Mouse (Mus musculus): ENCODE data around the gene 1700020N01Rik.

The 1700020N01Rik gene

GRCm38 (mm10) chr10:21592896-21593380 is at the start of gene 1700020N01Rik:
TSS of gene 1700020N01Rik (plus strand) at chr10:21593145.
- DNase-seq, result no peak

DNA sequence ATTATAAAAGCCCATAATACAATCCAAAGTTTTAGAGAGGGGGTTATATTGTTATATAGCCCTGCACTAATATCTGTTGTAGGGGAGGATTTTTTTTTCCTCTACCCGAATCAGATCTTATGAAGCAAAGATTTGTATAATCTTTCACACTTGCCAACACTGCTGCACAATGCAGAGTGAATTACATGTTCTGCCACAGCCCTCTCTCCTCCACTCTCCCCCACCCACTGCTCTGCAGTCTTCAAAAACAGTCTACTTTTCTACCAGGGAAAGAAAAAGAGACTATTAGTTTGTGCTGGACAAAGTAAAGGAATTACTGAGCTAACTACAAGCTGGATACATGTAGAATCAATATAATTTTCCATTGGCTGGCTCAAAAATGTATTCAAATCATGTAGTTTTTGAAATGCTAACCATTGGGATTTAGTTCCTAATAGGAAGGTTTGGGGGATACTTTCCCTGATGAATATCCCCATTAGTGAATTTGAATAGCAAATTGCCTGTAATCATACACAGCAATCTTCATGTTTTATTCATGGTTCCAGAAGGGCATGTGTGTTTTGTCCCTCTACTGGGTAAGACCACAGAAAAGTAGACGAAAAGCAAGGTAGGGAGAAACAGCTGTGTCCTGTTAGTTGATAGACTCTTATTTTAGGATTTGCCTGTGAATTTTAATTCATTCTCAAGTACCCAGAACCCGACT is 49.2 kb upstream of the 1700020N01Rik start:
- no peak for DNase-seq

GRCm38 (mm10) chr10:21544721-21545120 is 48.2 kb upstream of the 1700020N01Rik start:
- DNase-seq, result no peak

DNA sequence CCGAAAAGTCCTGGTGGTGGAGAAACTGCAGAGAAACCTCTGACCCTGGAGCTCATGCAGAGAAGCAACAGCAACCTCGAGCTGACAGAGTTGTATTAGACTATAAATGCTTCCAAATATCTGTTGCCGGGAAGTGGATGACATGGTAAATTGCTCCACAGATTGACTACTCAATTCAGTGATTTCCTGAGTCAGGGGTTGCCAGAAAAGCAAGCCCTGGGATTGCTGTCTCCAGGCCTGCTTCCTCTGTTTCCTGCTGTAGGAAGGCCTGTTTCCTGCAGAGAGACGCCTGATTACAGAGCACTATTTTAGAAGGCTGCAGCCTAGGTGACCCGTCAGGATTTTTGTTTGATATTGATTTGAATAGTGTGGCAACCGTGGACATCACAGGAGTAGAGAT is 47.5 kb upstream of the 1700020N01Rik start:
- DNase-seq, result no peak

- DNase-seq, result no peak
These were observed 44.0 kb upstream of the 1700020N01Rik start for GRCm38 (mm10) chr10:21548871-21549505.

GRCm38 (mm10) chr10:21552967-21553682 is 39.8 kb upstream of the 1700020N01Rik start:
- no peak for DNase-seq

DNA sequence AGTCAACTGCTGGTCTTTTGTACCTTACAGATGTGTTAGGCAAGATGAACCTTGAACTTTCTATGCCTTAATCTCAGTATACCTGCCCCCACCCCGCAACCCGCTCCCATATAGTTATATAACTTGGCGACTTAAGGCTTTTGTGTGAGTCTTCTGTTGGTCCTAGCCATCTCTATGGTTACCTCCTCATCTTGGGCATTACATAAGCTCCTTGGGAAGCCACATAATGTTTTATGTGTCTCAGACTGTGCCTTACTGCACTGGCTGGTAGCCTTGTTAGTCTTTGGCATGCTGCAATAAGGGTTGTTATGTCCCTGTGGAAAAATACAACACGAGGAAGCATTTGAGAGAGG is 39.3 kb upstream of the 1700020N01Rik start:
- DNase-seq, result no peak

DNA sequence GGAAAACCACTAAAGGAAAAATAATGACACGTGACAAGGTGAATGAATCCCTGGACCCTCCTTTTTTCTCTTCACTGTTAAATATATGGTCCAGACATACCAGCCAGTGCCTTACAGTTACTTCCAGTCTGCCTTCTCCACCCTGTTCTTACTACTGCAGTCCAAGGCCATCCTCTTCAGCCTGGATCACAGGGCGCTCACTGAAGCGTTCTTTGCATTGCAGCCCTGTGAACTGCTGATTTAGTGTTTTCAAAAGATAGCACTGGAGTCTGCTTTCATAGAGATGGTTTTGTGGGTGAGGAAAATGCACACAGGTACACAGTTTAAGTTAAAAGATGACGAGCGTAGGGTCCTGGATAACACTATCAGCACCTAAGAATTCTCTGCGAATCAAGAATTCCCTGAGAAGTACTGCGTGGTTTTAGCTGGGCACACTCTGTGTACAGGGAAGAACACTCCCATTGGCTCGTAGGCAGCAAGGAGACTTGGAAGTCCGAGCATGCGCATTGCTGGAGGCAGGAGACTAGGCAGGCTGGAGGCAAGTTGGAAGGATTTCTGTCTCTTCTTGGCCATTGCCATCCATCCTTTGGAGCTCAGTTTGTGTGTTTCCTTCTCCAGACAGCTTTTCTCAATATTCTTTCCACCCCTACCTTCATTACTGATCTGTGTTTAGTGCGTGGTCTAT is 37.9 kb upstream of the 1700020N01Rik start:
- no peak for DNase-seq

- no peak for DNase-seq
These were observed 33.2 kb upstream of the 1700020N01Rik start for GRCm38 (mm10) chr10:21559769-21560168.

DNA sequence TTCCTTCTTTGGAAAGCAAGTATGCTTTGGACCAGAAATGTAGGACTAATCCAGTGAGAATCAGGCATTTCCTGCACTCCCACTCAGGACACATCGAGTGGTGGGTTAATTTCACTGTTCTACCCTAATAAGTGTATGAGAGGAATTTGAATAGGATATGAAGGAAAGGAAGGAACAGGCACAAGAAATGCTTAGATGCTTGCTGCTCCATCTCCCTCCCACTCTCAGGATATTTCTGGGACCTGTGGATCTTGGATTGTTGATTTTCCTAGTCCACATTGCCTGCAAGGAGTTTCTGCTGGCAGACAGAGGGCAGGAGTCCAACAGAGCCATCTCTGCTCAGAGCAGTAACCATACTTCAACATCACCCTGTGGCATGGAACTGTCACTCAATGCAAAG is 31.8 kb upstream of the 1700020N01Rik start:
- no peak for DNase-seq

- DNase-seq, result no peak
These were observed 29.5 kb upstream of the 1700020N01Rik start for GRCm38 (mm10) chr10:21563446-21563845.

DNA sequence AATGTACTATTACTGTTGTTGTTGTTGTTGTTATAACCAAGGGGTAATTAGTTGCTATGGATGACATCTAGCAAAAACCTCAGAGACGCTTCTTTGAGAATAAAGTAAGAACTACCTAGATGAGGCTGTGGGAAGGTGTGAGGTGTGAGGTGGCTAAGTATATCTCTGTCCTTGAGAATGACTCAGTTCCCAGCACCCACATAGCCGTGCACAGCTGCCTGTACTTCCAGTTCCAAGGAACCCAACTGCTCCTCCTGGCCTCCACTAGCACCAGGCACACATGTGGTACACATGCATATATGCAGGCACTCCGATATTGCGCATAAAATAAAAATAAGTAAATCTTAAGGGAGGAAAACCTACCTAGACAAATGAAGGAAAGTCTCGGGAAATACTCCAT is 28.8 kb upstream of the 1700020N01Rik start:
- no peak for DNase-seq

- no peak for DNase-seq
These were observed 26.9 kb upstream of the 1700020N01Rik start for GRCm38 (mm10) chr10:21566074-21566473.

DNA sequence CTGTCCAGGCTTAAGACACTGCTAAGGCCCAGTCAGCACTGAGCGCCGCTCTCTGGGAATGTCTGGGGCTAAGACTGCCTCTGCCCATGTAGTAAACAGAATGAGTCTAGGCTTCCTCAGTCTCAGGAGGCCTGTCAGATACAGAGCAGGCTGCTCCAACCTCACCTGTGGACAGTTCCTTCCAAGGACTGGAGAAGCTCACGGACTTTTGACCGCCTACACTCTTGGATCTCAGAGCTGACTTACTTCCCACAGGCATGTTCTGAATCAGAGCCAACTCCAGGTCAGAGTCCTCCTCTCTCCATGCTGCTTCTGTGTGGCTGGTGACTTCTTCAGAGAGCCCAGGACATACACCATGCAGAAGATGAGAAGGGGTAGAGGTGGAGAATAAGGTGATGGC is 21.3 kb upstream of the 1700020N01Rik start:
- no peak for DNase-seq

GRCm38 (mm10) chr10:21573713-21574112 is 19.2 kb upstream of the 1700020N01Rik start:
- DNase-seq, result no peak

- DNase-seq, result no peak
These were observed 17.1 kb upstream of the 1700020N01Rik start for GRCm38 (mm10) chr10:21575806-21576378.

DNA sequence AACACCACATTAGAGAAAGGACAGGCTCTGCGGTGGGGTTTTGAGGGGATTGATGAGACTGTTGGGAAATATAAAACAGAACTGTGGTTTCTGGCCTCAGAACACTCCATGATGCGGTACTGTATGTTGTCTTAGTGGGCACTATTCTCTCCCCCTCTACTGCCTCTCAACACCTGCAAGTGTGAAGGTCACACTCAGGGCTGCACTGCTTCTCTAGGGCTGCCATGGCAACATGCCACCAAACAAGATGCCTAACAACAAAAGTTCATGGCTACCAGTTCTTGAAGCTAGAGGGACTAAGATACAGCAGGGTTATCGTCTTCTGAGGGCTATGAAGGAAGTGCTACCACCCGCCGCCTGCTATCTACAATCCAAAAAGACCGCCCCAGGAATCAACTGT is 15.1 kb upstream of the 1700020N01Rik start:
- no peak for DNase-seq

GRCm38 (mm10) chr10:21581546-21581945 is 11.4 kb upstream of the 1700020N01Rik start:
- no peak for DNase-seq

DNA sequence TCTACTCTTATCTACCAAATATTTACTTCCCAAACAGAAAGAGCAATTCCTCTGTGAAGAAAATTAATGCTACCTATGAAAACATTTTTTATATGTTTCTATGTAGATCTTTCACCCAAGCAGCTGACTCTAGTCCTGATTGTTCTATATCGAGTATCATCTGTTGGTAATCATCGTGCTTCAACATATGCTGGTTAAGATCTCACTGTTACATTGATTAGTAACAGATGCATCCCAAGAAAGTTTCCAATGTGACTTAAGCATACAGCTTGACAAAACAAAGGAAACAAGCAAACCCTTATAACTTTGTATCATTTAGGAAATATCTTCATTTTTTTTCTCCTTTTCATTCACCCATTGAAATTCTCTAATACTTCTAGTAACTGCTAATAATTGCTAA is 5.9 kb upstream of the 1700020N01Rik start:
- DNase-seq, result no peak

- peak; percentile 31 to 54 for DNase-seq
These were observed 4.7 kb upstream of the 1700020N01Rik start for GRCm38 (mm10) chr10:21588007-21588852.

GRCm38 (mm10) chr10:21600931-21601330 is 8.0 kb downstream of the 1700020N01Rik start:
- DNase-seq, result peak; percentile 74 to 78

- no peak for DNase-seq
These were observed 11.5 kb downstream of the 1700020N01Rik start for GRCm38 (mm10) chr10:21604476-21604875.

All from cerebellum, postnatal 14 days (tissue).